Mouse (Mus musculus): ENCODE data around the gene Rabgef1.

- no peak for TF ChIP-seq CHD2 (IDR thresholded peaks at IDR 0.05; ENCODE audit: low read depth, low read length)
- no peak for TF ChIP-seq MAFK (IDR thresholded peaks at IDR 0.05; ENCODE audit: insufficient read depth, low read depth, low read length)
- no peak for TF ChIP-seq ZNF384 (IDR thresholded peaks at IDR 0.05; ENCODE audit: low read depth, low read length)
Observed at GRCm38 (mm10) chr5:130228120-130228519, 56.5 kb downstream of the Rabgef1 start.
